Mouse (Mus musculus) limb, embryonic 13.5 days (tissue): Measurements from ENCODE around the gene Ropn1l. TPM values are rescaled to one million over a fixed set of nuclear protein-coding genes. Genes with fewer than 3 reads are reported as not detected.
A peak's percentile ranks its signal among the peaks of the same experiment; 100 is the strongest.

Experiments
- ATAC-seq: fragments of 200-750 bp; cut with Nextera tagmentation; 2 replicates; pipeline ENCODE4 v1.8.0; 2017; ENCODE audit warnings: low read depth, moderate number of reproducible peaks, moderate TSS enrichment; ENCODE audit not compliant: low FRiP score
- H3K27ac ChIP-seq: fragments of 300-500 bp; sonication (generic); 2 replicates; pipeline ENCODE4 v1.5.1; 2015; ENCODE audit warnings: inconsistent platforms, mild to moderate bottlenecking, moderate library complexity
- H3K27me3 ChIP-seq: fragments of 300-500 bp; sonication (generic); 2 replicates; pipeline ENCODE4 v1.6.1; 2015; ENCODE audit warnings: mild to moderate bottlenecking, inconsistent platforms
- H3K36me3 ChIP-seq: fragments of 300-500 bp; sonication (generic); 2 replicates; pipeline ENCODE4 v1.6.1; 2015; ENCODE audit warnings: inconsistent platforms, mild to moderate bottlenecking, moderate library complexity
- H3K4me1 ChIP-seq: fragments of 300-500 bp; sonication (generic); 2 replicates; pipeline ENCODE4 v1.6.1; 2015; ENCODE audit warnings: inconsistent platforms
- H3K4me2 ChIP-seq: fragments of 300-500 bp; sonication (generic); replicated peaks from 2 replicates; pipeline ENCODE4 v1.6.1; 2015; ENCODE audit warnings: inconsistent platforms, mild to moderate bottlenecking, moderate library complexity
- H3K4me3 ChIP-seq: fragments of 300-500 bp; sonication (generic); 2 replicates; pipeline ENCODE4 v1.5.1; 2015; ENCODE audit warnings: moderate library complexity, mild to moderate bottlenecking, inconsistent platforms
- H3K9ac ChIP-seq: fragments of 300-500 bp; sonication (generic); 2 replicates; pipeline ENCODE4 v1.6.1; 2015; ENCODE audit warnings: mild to moderate bottlenecking, inconsistent platforms
- H3K9me3 ChIP-seq: fragments of 300-500 bp; sonication (generic); 2 replicates; pipeline ENCODE4 v1.6.1; 2016; ENCODE audit warnings: inconsistent platforms
- WGBS: fragments of 180-500 bp; shearing (Covaris S2); methylation state at CpG from one replicate; pipeline ENCODE4 v1.1.7; 2015; 5-methylcytosine and 5-hydroxymethylcytosine counted together
- polyA plus RNA-seq: library from polyadenylated mRNA; unstranded; fragments of >200 nt; fragmentation: Nextera tagmentation; extraction: Ambion mirVana; gene quantifications from 2 replicates; pipeline ENCODE4 v1.2.1, GENCODE M21; 2015

Ropn1l gene
- polyA plus RNA-seq, 1 experiment from 2014 or later: 1.7 TPM

GRCm38 (mm10) chr15:31466295-31466694 is 12.8 kb upstream of the Ropn1l start:
- Histone ChIP-seq H3K4me1 (no peaks in the 10 kb centered on the region), H3K4me2 (no peak overlapping the region), H3K27me3 (no peaks in the 10 kb centered on the region), H3K27ac (no peak overlapping the region), H3K9ac (no peak overlapping the region), H3K9me3 (no peaks in the 10 kb centered on the region), H3K4me3 (no peak overlapping the region), H3K36me3 (peaks cover 84% of the 10 kb centered on the region)
- WGBS: 92% methylated on average over 5 of the region's 5 CpGs
- no peak for ATAC-seq

GRCm38 (mm10) chr15:31465806-31466205 is 12.3 kb upstream of the Ropn1l start:
- no peak for ATAC-seq

GRCm38 (mm10) chr15:31460571-31460970 is 7.0 kb upstream of the Ropn1l start:
- Histone ChIP-seq H3K4me2 (no peak overlapping the region), H3K27me3 (no peaks in the 10 kb centered on the region), H3K4me3 (no peak overlapping the region), H3K27ac (no peak overlapping the region), H3K36me3 (peaks cover 81% of the 10 kb centered on the region), H3K9ac (no peak overlapping the region), H3K9me3 (no peaks in the 10 kb centered on the region), H3K4me1 (no peaks in the 10 kb centered on the region)
- no peak for ATAC-seq
- WGBS: 98% methylated on average over 2 of the region's 2 CpGs

More at GRCm38 (mm10) chr15:31465806-31466205, 12.3 kb upstream of the Ropn1l start:
- Histone ChIP-seq H3K9ac (no peak overlapping the region), H3K4me1 (no peaks in the 10 kb centered on the region), H3K27me3 (no peaks in the 10 kb centered on the region), H3K9me3 (no peaks in the 10 kb centered on the region), H3K36me3 (peaks cover 86% of the 10 kb centered on the region), H3K4me2 (no peak overlapping the region), H3K27ac (no peak overlapping the region), H3K4me3 (no peak overlapping the region)
- WGBS: 95% methylated on average over 2 of the region's 2 CpGs

GRCm38 (mm10) chr15:31458081-31458480 is 4.5 kb upstream of the Ropn1l start:
- Histone ChIP-seq H3K27me3 (no peaks in the 10 kb centered on the region), H3K9me3 (no peaks in the 10 kb centered on the region), H3K4me2 (no peak overlapping the region), H3K9ac (no peak overlapping the region), H3K4me1 (no peaks in the 10 kb centered on the region), H3K36me3 (peaks cover 60% of the 10 kb centered on the region), H3K27ac (no peak overlapping the region), H3K4me3 (no peak overlapping the region)
- ATAC-seq: no peak
- WGBS: 85% methylated on average over 7 of the region's 7 CpGs

- Histone ChIP-seq H3K27me3 (no peaks in the 10 kb centered on the region), H3K4me2 (no peak overlapping the region), H3K4me3 (no peak overlapping the region), H3K4me1 (peaks cover 13% of the 10 kb centered on the region; the same call in 1 of the 2 replicates), H3K27ac (no peak overlapping the region), H3K9ac (no peak overlapping the region), H3K36me3 (peaks cover 43% of the 10 kb centered on the region), H3K9me3 (no peaks in the 10 kb centered on the region)
- WGBS: 91% methylated on average over 5 of the region's 5 CpGs
- ATAC-seq: no peak
These were observed 2.8 kb upstream of the Ropn1l start for GRCm38 (mm10) chr15:31456381-31456780.

DNA sequence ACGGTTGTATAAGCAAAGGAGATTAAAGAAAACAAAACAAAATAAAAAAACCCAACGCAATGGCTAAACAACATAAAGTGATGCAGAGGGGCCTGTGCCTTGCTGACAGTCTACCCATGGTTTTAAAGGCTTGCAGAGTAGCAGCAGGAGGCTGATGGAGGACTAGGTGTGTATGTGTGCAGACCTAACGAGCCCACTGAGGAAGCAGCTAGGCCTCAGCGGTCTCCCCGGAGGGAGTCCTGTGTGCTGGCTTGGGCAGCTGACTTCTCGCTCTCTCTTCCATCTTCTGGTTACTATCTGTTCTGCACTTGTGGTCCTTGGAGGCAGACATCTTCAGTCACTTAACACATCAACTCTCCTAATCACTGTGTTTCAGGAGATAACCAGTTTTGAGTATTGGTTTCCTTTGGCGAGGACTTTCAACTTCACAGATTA is 1.3 kb upstream of the Ropn1l start:
- H3K9me3 ChIP-seq: no peaks in the 10 kb centered on the region
- no peak overlapping the region for H3K4me3 ChIP-seq
- no peak for ATAC-seq
- peaks cover 28% of the 10 kb centered on the region for H3K36me3 ChIP-seq
- H3K4me1 ChIP-seq: peaks cover 13% of the 10 kb centered on the region; the same call in 1 of the 2 replicates
- WGBS: 75% methylated on average over 7 of the region's 7 CpGs
- no peak overlapping the region for H3K4me2 ChIP-seq
- no peak overlapping the region for H3K27ac ChIP-seq
- no peaks in the 10 kb centered on the region for H3K27me3 ChIP-seq
- H3K9ac ChIP-seq: no peak overlapping the region

GRCm38 (mm10) chr15:31454096-31454860 is 741 bp upstream of the Ropn1l start:
- H3K36me3 ChIP-seq: peaks cover 22% of the 10 kb centered on the region
- no peaks in the 10 kb centered on the region for H3K27me3 ChIP-seq
- peak overlapping the region; percentile 84; the same call in 1 of the 2 replicates for H3K27ac ChIP-seq
- ATAC-seq: no peak
- H3K9me3 ChIP-seq: no peaks in the 10 kb centered on the region
- peak overlapping the region; percentile 75; the same call in 1 of the 2 replicates for H3K9ac ChIP-seq
- H3K4me2 ChIP-seq: peak overlapping the region; percentile 75
- peaks cover 13% of the 10 kb centered on the region; the same call in 1 of the 2 replicates for H3K4me1 ChIP-seq
- peak overlapping the region; percentile 69 for H3K4me3 ChIP-seq
- WGBS: 50% methylated on average over 10 of the region's 10 CpGs

- H3K27me3 ChIP-seq: no peaks in the 10 kb centered on the region
These were observed 1.0 kb downstream of the Ropn1l start for GRCm38 (mm10) chr15:31452336-31453097.

DNA sequence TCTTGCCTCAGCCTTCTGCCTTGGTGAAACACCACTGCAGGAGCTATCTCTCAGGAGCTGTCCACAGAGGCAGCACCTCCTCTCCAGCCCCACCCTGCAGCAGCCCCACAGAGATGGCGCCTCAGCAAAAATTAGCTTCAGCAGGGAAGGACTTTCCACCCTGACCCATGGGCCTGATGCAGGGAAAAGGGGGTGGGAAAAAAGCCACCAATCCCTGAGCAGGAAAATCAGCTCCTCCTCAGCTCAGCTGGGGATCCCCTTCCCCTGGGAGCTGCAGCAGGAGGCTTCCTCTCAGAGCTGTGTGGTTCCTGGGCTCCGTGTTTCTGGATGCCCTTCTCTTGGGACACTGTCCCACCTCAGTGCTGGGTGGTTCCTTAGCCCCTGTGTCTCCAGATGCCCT is 3.8 kb downstream of the Ropn1l start:
- Histone ChIP-seq H3K27me3 (no peaks in the 10 kb centered on the region), H3K4me2 (no peak overlapping the region), H3K9me3 (no peaks in the 10 kb centered on the region), H3K4me3 (no peak overlapping the region), H3K36me3 (peaks cover 1% of the 10 kb centered on the region; the same call in 1 of the 2 replicates), H3K4me1 (peaks cover 13% of the 10 kb centered on the region; the same call in 1 of the 2 replicates), H3K9ac (no peak overlapping the region), H3K27ac (no peak overlapping the region)
- 13% methylated on average over 2 of the region's 2 CpGs for WGBS
- no peak for ATAC-seq

More at GRCm38 (mm10) chr15:31452336-31453097, 1.0 kb downstream of the Ropn1l start:
- peak overlapping the region; percentile 69 for H3K4me3 ChIP-seq
- peak overlapping the region; percentile 75 for H3K9ac ChIP-seq
- ATAC-seq: no peak
- peaks cover 5% of the 10 kb centered on the region; the same call in 1 of the 2 replicates for H3K36me3 ChIP-seq
- H3K4me2 ChIP-seq: peak overlapping the region; percentile 75
- 39% methylated on average over 18 of the region's 18 CpGs for WGBS
- H3K27ac ChIP-seq: 0 out of 2 replicates have a peak overlapping the region, but pooled peaks have one; percentile 22
- peaks cover 13% of the 10 kb centered on the region; the same call in 1 of the 2 replicates for H3K4me1 ChIP-seq
- no peaks in the 10 kb centered on the region for H3K9me3 ChIP-seq

DNA sequence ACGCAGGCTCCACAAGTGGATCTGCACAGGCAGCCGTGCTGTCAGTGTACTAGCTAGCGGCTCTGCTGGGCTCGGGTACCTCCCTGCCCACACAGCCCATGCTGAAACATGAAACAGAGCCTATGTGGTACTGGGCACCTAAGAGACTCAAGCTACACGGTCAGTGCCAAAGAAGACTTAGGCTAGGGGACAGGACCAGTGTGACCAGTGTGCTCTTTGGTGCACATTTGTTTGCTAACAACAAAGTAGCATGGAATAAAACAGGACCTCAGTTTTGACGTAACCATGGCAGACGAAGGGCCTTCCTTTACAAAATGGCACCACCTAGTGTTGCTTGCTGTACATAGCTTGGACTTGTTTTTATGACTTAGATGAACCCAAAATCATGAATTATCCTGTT is 6.4 kb downstream of the Ropn1l start:
- no peak for ATAC-seq
- H3K4me1 ChIP-seq: peaks cover 4% of the 10 kb centered on the region; the same call in 1 of the 2 replicates
- H3K27me3 ChIP-seq: no peaks in the 10 kb centered on the region
- H3K27ac ChIP-seq: no peak overlapping the region
- no peaks in the 10 kb centered on the region for H3K9me3 ChIP-seq
- peak overlapping the region; percentile 30; the same call in 1 of the 2 replicates for H3K4me2 ChIP-seq
- 48% methylated on average over 7 of the region's 7 CpGs for WGBS
- H3K4me3 ChIP-seq: no peak overlapping the region
- H3K36me3 ChIP-seq: no peaks in the 10 kb centered on the region
- no peak overlapping the region for H3K9ac ChIP-seq

GRCm38 (mm10) chr15:31442698-31443097 is 10.8 kb downstream of the Ropn1l start:
- ATAC-seq: no peak
- Histone ChIP-seq H3K4me1 (no peaks in the 10 kb centered on the region), H3K4me3 (no peak overlapping the region), H3K27me3 (no peaks in the 10 kb centered on the region), H3K36me3 (no peaks in the 10 kb centered on the region), H3K27ac (no peak overlapping the region), H3K4me2 (no peak overlapping the region), H3K9ac (no peak overlapping the region), H3K9me3 (no peaks in the 10 kb centered on the region)
- WGBS: 87% methylated on average over 4 of the region's 4 CpGs

DNA sequence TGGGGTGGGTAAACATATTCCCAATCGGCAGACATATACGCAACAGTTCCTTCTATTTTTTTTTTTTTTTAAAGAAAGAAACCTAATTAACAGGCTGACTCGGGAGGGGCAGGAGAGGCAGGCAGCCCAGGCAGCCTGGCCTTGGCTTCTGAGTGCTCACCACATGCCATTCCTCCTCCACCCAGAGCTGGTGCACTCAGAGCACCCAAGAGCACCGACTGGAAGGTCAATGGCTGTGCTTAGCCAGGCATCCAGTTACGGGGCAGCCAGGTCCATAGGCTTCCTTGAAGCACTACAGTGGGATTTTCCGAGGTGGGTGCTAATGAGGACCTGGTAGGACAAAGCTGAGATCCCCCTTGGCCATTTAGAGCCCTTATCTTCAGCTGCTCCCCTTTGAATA is 11.5 kb downstream of the Ropn1l start:
- Histone ChIP-seq H3K27ac (no peak overlapping the region), H3K9me3 (no peaks in the 10 kb centered on the region), H3K4me2 (no peak overlapping the region), H3K36me3 (no peaks in the 10 kb centered on the region), H3K27me3 (no peaks in the 10 kb centered on the region), H3K4me1 (no peaks in the 10 kb centered on the region), H3K4me3 (no peak overlapping the region), H3K9ac (no peak overlapping the region)
- WGBS: 80% methylated on average over 6 of the region's 6 CpGs
- no peak for ATAC-seq
